Mouse (Mus musculus) kidney, adult 11 months (tissue): ENCODE data around the gene Rad23a.

Experiments used
- DNase-seq: peaks from one replicate; pipeline ENCODE4 v3.0.0; 2022

The Rad23a gene

DNA sequence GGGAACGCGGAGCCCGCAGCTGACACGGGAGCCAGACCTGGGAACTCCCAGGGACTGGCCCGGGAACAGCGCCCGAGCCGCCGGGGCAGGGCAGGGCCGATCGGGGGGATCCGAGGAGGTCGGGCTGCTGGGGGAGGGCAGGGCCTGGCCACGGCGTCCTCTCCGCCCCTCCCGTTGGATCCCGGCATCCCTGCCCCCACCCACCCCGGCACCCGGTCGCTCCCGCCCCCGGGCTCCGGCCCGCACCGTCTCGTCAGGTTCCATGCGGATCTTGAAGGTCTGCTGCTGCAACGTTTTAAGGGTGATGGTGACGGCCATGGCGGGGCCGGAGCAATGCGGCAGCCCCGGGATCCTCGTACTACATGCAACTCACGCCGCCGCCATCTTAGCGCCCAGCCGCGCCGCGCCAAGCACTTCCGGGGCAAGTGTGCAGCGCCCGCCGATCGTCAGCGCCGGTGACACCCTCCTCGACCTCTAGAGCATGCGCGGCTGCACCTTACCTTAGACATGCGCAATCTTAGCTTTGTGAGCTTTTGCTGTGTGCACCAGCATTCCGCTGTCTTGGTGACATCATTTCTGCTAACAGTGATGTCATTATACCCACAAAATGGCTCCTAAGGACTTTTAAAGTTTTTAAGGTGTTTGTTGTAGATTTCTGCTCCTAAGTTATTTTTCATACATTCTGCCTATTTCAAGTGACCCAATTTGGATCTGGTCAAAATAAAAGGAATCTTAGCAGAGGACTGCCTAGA is at the start of gene Rad23a:
Gene Rad23a (minus strand): TSS at position 418 of the 752 bp plus-strand sequence.
- DNase-seq: peak; percentile 91

GRCm38 (mm10) chr8:84889141-84889540 is 48.7 kb upstream of the Rad23a start:
- DNase-seq: no peak

GRCm38 (mm10) chr8:84888280-84888679 is 47.8 kb upstream of the Rad23a start:
- no peak for DNase-seq

DNA sequence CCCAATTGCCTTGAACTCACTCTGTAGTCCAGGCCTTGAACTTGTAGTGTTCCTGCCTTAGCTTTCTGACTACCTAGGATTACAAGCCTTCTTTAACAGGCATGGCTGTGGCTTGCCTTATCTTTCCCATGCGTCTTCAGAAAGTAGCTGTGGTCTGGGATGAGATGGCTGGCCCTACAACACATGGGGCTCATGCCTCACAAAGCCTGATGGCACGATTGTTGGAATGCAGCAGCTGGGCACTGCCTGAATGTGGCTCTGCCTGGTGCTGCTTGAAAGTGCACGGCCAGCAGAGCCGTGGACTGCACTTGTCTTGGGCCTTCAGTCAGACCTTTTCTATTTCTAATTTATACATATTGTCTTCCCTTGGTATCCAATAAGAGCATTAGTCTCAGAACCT is 44.3 kb upstream of the Rad23a start:
- DNase-seq: no peak

- DNase-seq: no peak
Observed at GRCm38 (mm10) chr8:84878915-84879314, 38.5 kb upstream of the Rad23a start.

DNA sequence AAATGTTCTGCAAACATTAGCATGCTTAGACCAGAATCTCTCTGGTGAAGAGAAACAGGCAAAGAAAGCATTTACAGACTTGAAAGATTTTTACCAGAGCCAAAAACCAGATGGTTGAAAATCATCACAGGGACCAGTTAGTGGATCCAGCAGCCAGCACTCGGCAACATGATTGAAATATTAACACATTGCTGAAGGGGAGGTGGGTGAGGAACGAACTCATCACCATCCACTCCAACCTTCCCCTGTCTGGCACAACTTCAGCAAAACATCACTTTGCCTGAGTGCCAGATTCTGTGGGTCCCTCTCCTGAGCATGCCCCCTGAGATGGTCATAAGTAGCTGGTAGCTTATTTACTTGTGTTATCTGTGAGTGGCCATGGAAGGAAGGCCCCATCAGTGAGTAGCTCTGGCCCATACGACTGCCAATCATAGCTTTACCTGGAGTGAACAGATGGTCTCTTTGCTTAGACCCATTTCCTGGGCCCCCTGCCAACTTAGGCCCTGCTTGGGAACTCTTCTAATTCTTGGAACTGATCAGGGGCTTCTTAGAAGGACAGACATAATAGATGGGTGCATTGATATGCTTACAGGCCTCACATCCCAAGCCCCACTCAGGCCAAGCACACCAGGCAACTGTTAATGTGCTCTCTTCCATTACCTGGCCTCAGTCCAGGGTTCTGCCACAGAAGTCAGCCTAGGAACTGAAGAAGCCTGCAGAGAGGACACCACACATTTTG is 37.0 kb upstream of the Rad23a start:
- DNase-seq: no peak

- no peak for DNase-seq
Observed at GRCm38 (mm10) chr8:84874339-84874738, 33.9 kb upstream of the Rad23a start.

GRCm38 (mm10) chr8:84873016-84873415 is 32.6 kb upstream of the Rad23a start:
- DNase-seq: no peak

DNA sequence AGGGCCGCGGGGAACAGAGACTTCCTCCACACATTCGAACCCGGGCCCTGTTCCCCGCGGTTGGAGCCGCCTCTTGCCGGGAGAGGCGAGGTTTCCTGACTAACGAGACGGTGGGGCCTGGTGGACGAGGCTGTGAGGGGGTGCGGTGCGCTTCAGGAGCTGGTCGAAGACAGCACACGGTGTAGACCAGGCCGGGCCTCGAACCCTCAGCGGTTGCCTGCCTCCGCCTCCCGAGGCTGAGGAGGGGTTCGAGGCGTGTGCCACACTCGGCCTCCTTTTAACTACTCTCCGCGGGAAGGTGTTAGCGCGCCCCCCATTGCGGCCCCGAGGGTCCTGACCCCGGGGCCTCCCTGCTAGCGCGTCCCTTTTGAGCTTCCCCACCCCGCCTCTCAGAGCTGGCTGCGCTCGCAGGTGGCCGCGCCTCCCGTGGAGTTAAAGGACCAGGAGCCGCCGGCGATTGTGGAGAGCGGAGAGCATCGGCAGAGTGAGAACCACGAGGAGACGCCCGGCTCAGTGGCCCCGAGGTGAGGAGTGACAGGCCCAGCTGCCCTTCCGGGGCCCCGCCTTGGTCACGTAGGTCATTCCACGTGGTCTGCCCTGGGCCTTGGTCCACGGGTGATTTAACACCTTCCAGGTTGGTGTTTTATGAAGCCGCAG is 32.0 kb upstream of the Rad23a start:
- peak; percentile 27 for DNase-seq

GRCm38 (mm10) chr8:84871376-84872308 is 31.2 kb upstream of the Rad23a start, which contains the start of gene Syce2:
TSS of gene Syce2 (plus strand) at chr8:84872111.
- peak; percentile 62 for DNase-seq

- DNase-seq: peak; percentile 91
Observed at GRCm38 (mm10) chr8:84856864-84857441, 16.5 kb upstream of the Rad23a start, which contains the start of gene Farsa. TSS of gene Farsa (plus strand) at chr8:84856989.

GRCm38 (mm10) chr8:84856434-84856833 is 16.0 kb upstream of the Rad23a start:
- DNase-seq: no peak

GRCm38 (mm10) chr8:84847684-84848435 is 7.4 kb upstream of the Rad23a start:
- peak; percentile 38 for DNase-seq

DNA sequence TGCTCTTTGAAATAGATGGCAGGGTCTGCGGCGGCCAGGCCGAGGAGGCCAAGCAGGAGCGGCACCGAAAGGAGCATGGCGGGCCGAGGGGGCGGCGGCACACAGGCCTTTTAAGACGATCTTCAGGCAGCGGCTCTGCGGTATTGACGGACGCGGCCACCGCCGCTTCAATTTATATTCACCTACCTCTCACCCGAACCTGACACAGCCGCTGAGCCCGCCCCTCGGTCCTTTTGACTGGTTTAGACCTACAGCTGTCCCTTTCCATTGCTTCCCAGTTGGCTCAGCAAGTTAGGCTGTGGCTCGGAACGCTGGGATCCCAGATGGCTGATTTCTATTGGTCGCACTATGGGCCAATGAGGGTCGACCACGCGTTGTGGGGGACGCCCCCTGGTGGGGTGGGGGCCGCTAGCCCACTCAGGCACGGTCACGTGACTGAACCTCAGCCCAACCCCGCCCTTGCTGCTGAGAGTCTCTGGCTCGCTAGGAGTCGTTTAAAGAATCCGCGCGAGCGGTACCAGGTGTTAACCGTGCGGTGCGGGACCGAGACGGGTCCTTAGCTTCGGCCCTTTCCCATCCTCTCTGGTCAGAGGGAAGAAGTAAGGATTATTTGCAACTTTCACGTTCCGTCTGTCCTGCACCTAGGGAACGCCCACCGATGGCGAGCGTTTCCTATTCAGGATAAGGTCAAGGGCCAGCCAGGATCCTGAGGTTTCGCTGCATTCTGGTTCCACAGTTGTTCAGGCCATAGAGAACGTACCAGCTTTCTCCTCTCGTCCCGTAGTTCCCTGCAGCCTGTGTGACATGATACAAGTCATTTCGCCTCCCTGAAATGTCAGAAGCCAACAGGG is 6.5 kb upstream of the Rad23a start, which contains the start of gene Calr:
Gene Calr (minus strand): TSS at position 213 of the 851 bp plus-strand sequence.
- DNase-seq: peak; percentile 100

GRCm38 (mm10) chr8:84846094-84846721 is 5.7 kb upstream of the Rad23a start:
- DNase-seq: no peak

GRCm38 (mm10) chr8:84845355-84846093 is 5.1 kb upstream of the Rad23a start:
- peak; percentile 34 for DNase-seq

DNA sequence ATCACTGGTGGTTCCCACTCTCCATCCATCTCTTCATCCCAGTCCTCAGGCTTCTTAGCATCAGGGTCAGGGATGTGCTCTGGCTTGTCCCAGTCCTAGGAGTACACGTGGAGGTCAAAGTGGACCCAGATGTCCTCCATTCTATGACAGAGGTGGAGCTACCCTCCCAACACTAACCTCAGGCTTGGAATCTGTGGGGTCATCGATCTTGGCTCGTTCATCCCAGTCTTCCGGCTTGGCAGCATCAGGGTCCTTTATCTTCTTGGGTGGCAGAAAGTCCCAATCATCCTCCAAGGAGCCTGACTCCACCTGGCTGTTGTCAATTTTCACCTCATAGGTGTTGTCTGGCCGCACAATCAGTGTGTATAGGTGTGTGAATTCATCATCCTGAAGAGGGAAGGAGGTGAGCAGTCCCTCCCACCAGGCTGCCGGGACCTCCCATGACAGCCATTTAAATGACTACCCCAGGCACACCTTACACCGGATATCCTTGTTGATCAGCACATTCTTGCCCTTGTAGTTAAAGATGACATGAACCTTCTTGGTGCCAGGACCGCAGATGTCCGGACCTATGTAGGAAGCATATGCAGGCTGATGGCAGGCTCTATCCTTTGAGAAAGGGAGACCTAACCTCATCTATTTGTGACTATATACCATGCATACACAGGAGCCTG is 4.1 kb upstream of the Rad23a start:
- DNase-seq: no peak

GRCm38 (mm10) chr8:84841514-84841913 is 1.0 kb upstream of the Rad23a start:
- DNase-seq: no peak
